Mouse (Mus musculus): ENCODE measurements at regions not wholly inside any gene's neighbourhood (a gene's known extent, or its start where the extent isn't known, plus 50 kb on each side); places are given as distances from the start of the nearest gene placed in this dataset.

DNA sequence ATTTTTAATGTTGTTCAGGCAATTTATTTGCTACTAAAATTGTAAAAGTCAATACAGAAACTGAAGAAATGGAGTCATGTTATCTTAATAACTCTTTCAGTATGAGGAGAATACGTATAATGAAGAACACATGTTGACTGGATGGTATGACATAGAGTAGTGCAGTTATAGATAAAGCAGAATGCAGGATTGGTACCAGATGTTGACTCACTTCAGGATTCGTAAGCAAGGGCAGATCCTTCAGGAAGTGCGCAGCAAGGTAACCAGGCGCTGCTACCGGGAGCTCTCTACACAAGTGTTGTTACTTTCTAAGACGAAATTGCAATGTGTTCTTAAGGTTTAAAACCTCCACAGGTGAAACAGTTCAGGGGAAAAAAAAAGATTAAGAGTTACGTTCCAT lies 683.3 kb downstream of the Robo2 start:
- no peak overlapping the region for H3K27ac ChIP-seq
- H3K4me3 ChIP-seq (ENCODE audit: inconsistent target), result no peak overlapping the region
- no peaks in the 10 kb centered on the region for H3K36me3 ChIP-seq (ENCODE audit: inconsistent target)
- WGBS (ENCODE audit: missing documents), result 92% methylated on average over 7 of the region's 7 CpGs
- no peaks in the 10 kb centered on the region for H3K79me2 ChIP-seq (ENCODE audit: inconsistent target)

DNA sequence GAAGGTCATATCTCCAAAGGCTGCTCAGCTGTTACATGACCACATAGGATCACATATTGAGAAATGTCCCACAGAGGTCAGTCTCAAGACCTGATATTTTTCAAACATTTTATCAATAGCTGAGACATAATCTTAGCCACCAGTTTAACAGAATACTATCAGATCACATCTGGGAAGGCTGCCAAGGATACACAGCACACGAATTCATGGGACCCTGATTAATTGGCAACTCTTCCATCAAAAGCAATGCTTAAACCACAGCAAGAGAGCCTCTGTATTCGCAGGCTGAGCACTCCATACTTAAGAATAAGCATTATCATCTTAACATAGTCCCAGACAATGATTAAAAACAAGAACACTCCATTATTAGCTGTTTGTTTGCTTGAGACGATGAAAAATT lies 691.9 kb downstream of the Robo2 start:
- H3K27ac ChIP-seq, result no peak overlapping the region

DNA sequence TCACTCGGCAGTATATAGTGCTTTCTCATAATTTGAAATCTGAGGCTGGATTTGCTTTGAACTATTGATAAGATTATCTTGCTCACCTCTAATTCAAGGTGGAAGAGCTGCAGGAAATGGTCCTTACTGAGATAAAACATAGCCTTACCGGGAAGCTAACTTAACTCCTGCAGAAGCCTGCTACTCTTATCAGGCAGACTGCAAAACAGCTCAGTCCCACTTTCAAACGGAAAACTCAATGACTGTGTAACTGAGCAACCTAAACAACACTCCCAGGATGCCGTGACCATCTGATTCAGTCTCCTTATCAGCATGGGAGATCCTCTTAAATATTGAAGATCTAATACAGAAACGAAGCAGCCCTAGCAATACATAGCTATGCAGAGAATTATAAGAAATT lies 695.3 kb downstream of the Robo2 start:
- no peaks in the 10 kb centered on the region for H3K79me2 ChIP-seq (ENCODE audit: inconsistent target)
- H3K27ac ChIP-seq, result no peak overlapping the region
- no peaks in the 10 kb centered on the region for H3K36me3 ChIP-seq (ENCODE audit: inconsistent target)
- WGBS (ENCODE audit: missing documents), result 38% methylated on average over 5 of the region's 5 CpGs
- H3K4me3 ChIP-seq (ENCODE audit: inconsistent target), result no peak overlapping the region

More for the DNA sequence above, 691.9 kb downstream of the Robo2 start:
- no peak overlapping the region for H3K4me3 ChIP-seq (ENCODE audit: inconsistent target)
- no peaks in the 10 kb centered on the region for H3K36me3 ChIP-seq (ENCODE audit: inconsistent target)
- 80% methylated on average over 3 of the region's 3 CpGs for WGBS (ENCODE audit: missing documents)
- no peaks in the 10 kb centered on the region for H3K79me2 ChIP-seq (ENCODE audit: inconsistent target)

DNA sequence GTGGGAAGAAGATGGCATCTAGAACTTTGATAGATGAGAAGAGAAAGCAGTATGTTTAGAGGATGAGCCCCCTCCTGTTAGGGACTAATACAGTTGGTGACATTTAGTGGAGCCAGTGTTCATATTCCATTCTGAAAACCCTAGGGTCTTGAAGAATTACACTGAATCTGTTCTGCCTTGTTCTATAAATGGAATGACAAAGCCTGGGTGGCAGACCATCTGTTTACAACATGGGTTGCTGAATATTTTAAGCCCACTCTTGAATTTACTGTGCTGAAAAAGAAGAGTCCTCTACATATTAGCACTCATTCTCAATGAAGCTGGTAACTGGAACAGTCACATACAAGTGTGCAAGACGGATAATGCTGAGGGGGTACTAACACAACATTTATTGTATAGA lies 704.6 kb downstream of the Robo2 start:
- 88% methylated on average over 1 of the region's 1 CpGs for WGBS (ENCODE audit: missing documents)
- no peaks in the 10 kb centered on the region for H3K36me3 ChIP-seq (ENCODE audit: inconsistent target)
- H3K79me2 ChIP-seq (ENCODE audit: inconsistent target), result no peaks in the 10 kb centered on the region
- no peak overlapping the region for H3K27ac ChIP-seq
- no peak overlapping the region for H3K4me3 ChIP-seq (ENCODE audit: inconsistent target)

DNA sequence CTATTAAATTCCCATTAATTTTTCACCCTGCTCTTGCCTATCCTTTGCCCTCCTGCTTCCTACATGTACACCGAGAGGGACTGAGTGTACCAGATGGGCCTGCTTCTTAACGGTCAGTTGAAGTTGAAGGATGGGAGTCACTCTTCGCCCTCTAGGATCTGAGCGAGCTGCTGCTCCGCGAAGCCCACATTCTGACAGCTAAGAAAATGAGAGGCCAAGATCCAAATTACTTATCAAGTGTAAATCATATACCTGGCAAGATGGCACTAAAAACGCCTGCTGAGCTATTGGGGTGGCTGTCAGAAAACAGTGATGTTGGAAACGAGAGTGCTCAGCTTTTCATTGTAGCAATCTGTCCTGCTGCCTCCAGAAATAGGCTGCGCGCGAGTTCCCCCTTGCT lies 722.4 kb downstream of the Robo2 start:
- WGBS (ENCODE audit: missing documents), result 93% methylated on average over 11 of the region's 11 CpGs
- no peaks in the 10 kb centered on the region for H3K36me3 ChIP-seq (ENCODE audit: inconsistent target)
- H3K79me2 ChIP-seq (ENCODE audit: inconsistent target), result no peaks in the 10 kb centered on the region
- H3K27ac ChIP-seq, result no peak overlapping the region
- H3K4me3 ChIP-seq (ENCODE audit: inconsistent target), result no peak overlapping the region

DNA sequence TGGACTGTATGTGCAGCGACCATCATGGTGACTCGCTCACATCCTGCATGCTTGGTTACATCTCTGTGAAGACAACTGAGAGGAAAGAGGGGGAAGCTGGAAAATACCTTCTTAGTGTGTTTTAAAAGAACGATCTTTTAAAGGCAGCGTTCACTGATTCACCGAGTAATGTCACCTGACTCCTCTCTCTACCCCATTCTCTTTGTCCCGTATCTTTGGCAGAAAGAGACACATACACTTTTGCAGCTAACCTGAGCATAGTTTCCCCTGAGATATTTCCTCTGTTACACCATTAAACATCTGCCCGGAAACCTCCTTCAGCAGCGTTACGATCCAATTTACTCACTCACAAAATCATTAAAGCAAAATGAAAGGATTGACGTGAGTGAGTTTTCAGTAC lies 731.8 kb downstream of the Robo2 start:
- WGBS (ENCODE audit: missing documents), result 92% methylated on average over 10 of the region's 10 CpGs
- Histone ChIP-seq H3K27ac (no peak overlapping the region), H3K36me3 (ENCODE audit: inconsistent target) (no peaks in the 10 kb centered on the region), H3K79me2 (ENCODE audit: inconsistent target) (no peaks in the 10 kb centered on the region), H3K4me3 (ENCODE audit: inconsistent target) (no peak overlapping the region)

DNA sequence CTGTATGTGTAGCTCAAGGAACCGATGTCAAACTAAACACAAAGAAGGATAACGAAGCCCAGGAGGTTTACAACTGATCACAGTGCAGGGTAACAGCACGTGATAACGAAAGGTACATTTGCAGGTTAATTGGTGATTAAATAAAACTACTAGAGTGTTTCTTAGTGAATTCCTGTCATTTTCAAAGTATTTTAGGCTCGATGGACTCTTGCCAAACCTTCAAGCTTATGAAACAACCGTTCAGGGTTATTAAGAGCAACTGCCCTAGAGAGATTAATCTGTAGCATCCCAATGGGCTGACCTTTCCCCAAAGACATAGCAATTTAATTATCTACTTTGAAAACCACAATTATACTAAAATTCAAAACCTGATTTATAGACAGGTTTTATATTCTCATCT lies 741.1 kb downstream of the Robo2 start:
- 86% methylated on average over 6 of the region's 6 CpGs for WGBS (ENCODE audit: missing documents)
- no peak overlapping the region for H3K27ac ChIP-seq

DNA sequence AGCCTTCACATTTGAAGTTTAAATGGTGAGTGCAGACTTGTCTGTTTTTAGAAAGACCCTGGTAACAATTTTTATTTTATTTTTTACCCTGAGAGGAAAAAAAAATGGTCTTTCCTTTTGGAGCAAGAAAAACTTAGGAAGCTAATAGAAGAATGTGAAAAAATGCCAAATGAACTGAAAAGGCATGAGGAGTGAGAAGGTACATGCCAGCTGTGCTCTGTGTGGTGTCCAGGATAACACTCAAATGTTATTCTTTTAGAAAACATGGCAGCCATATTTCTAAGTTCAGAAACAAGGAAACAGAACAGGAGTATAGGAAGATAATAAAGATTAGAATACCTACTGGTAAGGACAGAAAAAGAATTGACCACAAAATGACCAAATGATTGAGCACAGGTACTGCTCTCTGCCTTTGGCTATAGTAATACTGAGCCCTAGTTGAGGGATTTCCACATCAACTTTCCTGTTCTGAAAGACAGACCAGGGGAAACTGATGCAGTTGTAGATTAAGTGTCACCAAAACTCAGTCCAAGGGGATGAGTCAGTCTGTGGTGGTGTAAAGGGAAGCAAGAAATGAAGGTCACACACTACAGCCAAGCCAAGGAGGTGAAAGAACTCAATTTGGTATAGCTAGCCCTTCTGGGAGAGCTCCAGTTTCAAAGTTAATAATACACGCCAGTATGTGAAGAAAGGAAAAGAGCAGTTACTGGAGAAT lies 758.5 kb downstream of the Robo2 start:
- H3K27ac ChIP-seq, result no peak overlapping the region
- WGBS (ENCODE audit: missing documents), result 100% methylated on average over 1 of the region's 1 CpGs

More for the DNA sequence above, 741.1 kb downstream of the Robo2 start:
- H3K36me3 ChIP-seq (ENCODE audit: inconsistent target), result no peaks in the 10 kb centered on the region
- H3K4me3 ChIP-seq (ENCODE audit: inconsistent target), result no peak overlapping the region
- no peaks in the 10 kb centered on the region for H3K79me2 ChIP-seq (ENCODE audit: inconsistent target)

DNA sequence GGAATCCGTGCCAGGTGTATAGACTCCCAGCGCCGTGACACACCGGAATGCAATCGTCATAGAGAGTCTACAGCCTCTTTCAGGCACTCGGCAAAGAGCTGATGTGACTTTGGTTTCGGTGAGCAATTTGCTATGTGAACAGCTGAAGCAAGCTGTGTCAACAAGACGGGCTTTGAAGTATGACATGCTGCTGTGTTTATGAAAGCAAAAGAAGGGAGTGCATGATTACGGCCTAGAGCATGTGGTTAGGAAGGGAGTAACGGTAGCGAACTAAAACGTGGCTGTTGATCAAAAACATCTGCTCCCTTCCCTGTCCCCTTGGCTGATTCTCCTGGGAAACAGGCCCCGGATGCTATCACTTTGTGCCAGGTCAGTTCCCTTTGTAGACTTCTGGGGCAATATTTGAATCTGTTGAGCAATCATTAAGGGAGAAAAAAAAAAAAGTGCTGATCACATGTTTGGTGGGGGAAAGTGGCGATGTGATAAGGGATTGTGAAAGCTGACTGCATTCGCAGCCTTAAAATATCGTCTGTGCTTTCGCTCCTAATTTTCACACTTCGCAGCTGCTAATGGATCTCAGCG lies 764.3 kb downstream of the Robo2 start:
- Histone ChIP-seq H3K36me3 (ENCODE audit: inconsistent target) (no peaks in the 10 kb centered on the region), H3K79me2 (ENCODE audit: inconsistent target) (no peaks in the 10 kb centered on the region), H3K27ac (no peak overlapping the region), H3K4me3 (ENCODE audit: inconsistent target) (no peak overlapping the region)
- 87% methylated on average over 19 of the region's 19 CpGs for WGBS (ENCODE audit: missing documents)

More for the DNA sequence above, 758.5 kb downstream of the Robo2 start:
- Histone ChIP-seq H3K79me2 (ENCODE audit: inconsistent target) (no peaks in the 10 kb centered on the region), H3K36me3 (ENCODE audit: inconsistent target) (no peaks in the 10 kb centered on the region), H3K4me3 (ENCODE audit: inconsistent target) (no peak overlapping the region)

DNA sequence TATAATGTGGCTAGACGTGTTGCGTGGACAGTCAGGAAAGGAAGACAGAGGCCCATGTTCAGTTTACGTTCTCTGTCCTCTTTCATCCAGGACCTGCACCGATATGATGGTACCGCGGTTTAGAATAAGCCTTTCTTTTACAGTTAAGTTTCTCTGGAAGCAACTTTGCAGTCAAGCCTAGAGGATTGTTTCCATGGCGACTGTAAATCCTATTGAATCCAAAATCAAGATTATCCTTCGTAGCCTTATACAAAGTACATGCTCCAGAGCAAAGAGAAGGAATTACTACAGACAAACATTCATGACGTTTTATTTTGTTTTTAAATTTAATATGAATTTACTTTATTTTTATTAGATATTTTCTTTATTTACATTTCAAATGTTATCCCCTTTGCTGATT lies 798.6 kb downstream of the Robo2 start:
- H3K79me2 ChIP-seq (ENCODE audit: inconsistent target), result no peaks in the 10 kb centered on the region

DNA sequence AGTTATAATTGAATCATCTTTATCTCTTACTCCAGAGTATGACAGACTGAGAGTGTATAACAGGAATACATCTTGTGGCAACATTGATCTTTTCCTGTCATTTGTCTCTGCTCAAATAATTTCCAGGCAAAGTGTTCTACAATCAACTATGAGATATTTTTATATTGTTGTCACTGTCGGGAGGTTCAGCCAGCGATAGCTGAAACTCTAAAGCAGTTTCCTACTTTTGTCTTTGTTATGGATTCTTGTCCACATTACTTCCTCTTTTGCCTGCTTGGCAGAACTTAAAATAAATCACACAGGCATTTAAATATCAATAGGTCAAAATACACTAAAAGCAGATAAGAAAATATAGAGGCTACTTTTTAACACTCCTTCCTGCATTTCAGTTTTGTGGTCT lies 820.2 kb downstream of the Robo2 start:
- Histone ChIP-seq H3K79me2 (ENCODE audit: inconsistent target) (no peaks in the 10 kb centered on the region), H3K27ac (no peak overlapping the region), H3K4me3 (ENCODE audit: inconsistent target) (no peak overlapping the region), H3K36me3 (ENCODE audit: inconsistent target) (no peaks in the 10 kb centered on the region)
- 3% methylated on average over 2 of the region's 2 CpGs for WGBS (ENCODE audit: missing documents)

More for the DNA sequence above, 798.6 kb downstream of the Robo2 start:
- WGBS (ENCODE audit: missing documents), result 93% methylated on average over 8 of the region's 9 CpGs
- H3K27ac ChIP-seq, result no peak overlapping the region
- H3K4me3 ChIP-seq (ENCODE audit: inconsistent target), result no peak overlapping the region
- H3K36me3 ChIP-seq (ENCODE audit: inconsistent target), result no peaks in the 10 kb centered on the region

DNA sequence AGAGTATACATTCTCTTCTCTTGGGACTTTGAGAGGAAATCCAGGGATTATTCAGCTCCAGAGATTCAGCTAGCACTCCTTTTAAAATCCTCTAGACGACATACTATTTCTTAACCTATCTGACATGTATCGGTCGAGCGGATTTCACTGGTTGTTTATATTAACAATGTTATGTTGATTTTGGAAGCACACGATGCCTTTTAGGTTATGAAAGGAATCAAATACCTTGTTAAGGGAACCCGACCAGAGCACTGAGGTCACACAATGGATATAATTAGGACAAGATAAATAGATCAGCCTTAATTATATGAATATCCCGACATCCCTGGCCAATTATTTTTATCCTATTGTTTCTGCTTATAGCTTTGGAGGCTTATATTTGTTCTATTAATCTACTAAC lies 850.4 kb downstream of the Robo2 start:
- WGBS (ENCODE audit: missing documents), result 86% methylated on average over 7 of the region's 7 CpGs
- no peak overlapping the region for H3K4me3 ChIP-seq (ENCODE audit: inconsistent target)
- H3K36me3 ChIP-seq (ENCODE audit: inconsistent target), result no peaks in the 10 kb centered on the region
- H3K79me2 ChIP-seq (ENCODE audit: inconsistent target), result no peaks in the 10 kb centered on the region
- no peak overlapping the region for H3K27ac ChIP-seq

DNA sequence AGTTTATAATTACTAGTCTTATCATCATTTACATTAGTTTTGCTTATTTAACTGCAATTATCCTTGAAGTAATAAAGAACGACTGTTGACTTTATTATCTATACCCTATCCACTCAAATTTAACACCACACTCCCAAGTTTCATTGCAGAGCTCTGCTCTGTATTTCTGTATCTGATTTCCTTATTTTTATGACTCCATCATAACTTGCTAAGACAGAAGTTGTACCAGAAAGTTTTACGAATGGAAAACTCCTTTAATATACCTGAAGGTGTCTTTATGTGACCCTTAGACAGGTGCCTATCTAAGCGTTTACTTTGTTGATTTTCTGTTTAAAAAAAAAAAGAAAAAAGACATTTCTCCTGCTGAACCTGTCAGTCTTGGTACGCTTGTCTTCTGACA lies 854.7 kb downstream of the Robo2 start:
- 89% methylated on average over 4 of the region's 4 CpGs for WGBS (ENCODE audit: missing documents)

DNA sequence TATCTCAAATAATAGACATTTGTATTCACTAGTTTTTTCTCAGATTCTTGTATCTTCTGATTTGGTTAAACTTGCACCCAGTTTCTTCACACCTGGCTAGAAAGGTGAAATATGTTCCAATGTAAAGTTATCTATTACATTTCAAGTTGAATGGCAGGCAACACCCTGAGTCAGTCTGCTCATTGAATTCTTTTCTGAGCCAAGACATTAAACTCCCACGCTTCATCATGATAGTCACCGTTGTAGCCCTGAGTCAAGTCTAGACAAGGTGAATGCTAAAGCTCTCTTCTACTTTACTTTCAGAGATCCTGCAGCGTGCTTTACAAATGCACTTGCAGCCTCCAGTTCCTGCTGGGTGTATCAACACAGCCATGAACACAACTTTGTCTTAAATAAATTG lies 868.0 kb downstream of the Robo2 start:
- WGBS (ENCODE audit: missing documents), result 84% methylated on average over 3 of the region's 3 CpGs
- Histone ChIP-seq H3K36me3 (ENCODE audit: inconsistent target) (no peaks in the 10 kb centered on the region), H3K79me2 (ENCODE audit: inconsistent target) (no peaks in the 10 kb centered on the region), H3K27ac (no peak overlapping the region), H3K4me3 (ENCODE audit: inconsistent target) (no peak overlapping the region)

More for the DNA sequence above, 854.7 kb downstream of the Robo2 start:
- Histone ChIP-seq H3K36me3 (ENCODE audit: inconsistent target) (no peaks in the 10 kb centered on the region), H3K79me2 (ENCODE audit: inconsistent target) (no peaks in the 10 kb centered on the region), H3K27ac (no peak overlapping the region), H3K4me3 (ENCODE audit: inconsistent target) (no peak overlapping the region)

DNA sequence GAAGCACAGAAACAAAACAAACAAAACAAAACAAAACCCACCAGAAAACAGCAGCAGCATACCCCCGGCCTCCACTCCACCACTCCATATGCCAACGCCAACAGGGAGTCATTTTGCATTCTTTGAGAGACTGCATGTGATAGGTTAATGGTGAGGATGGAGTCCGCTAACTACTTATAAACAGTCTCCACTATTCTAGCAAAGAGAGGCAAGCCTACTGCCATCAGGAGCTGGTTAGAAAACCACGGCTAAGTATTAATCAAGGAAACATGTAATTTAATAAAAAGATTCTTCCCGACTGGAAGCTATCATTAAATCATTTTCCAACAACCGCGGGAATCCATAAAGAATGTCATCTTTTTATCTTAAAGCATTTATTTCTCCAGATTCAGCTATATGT lies 873.6 kb downstream of the Robo2 start:
- WGBS (ENCODE audit: missing documents), result 95% methylated on average over 7 of the region's 7 CpGs
- H3K79me2 ChIP-seq (ENCODE audit: inconsistent target), result no peaks in the 10 kb centered on the region
- no peak overlapping the region for H3K4me3 ChIP-seq (ENCODE audit: inconsistent target)
- no peaks in the 10 kb centered on the region for H3K36me3 ChIP-seq (ENCODE audit: inconsistent target)
- no peak overlapping the region for H3K27ac ChIP-seq

DNA sequence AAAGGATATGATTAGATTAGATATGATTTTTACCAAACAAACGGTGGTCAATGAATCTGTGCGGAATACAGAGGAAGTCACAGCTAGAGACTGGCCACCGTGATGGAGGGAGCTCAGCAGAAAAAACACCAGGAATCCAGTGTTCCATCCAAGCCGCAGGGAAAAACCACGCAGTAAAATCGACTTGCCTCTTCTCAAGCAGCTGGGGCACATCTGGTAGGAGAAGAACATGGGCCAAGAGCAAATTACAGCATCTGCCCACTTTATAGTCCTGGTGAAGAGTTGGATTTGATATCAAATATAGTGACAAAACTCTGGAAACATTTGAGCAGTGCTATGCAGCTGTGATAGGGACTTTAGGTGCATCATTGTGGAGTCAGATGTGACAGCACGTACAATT lies 874.1 kb downstream of the Robo2 start:
- WGBS (ENCODE audit: missing documents), result 82% methylated on average over 7 of the region's 7 CpGs
- H3K79me2 ChIP-seq (ENCODE audit: inconsistent target), result no peaks in the 10 kb centered on the region
- no peaks in the 10 kb centered on the region for H3K36me3 ChIP-seq (ENCODE audit: inconsistent target)
- H3K27ac ChIP-seq, result no peak overlapping the region
- no peak overlapping the region for H3K4me3 ChIP-seq (ENCODE audit: inconsistent target)
